ENCODE assay signal across 8 mouse cellular contexts in genomic region chr2:180589123-180589831, GRCm38 (mm10). TPM values are rescaled to one million over a fixed set of nuclear protein-coding genes. Genes with fewer than 3 reads are reported as not detected.
DNase-seq lines count a peak whose midpoint lies in the region; ATAC-seq lines count a peak whose summit lies in the region.

TSS of gene Ogfr (plus strand) at chr2:180589245.

- H3K27me3 ChIP-seq in hindbrain, embryonic 13.5 days, result no peaks in the 10 kb centered on the region

- peak within 1 kb of the TSS; percentile 87 for H3K4me3 ChIP-seq in hindbrain, embryonic 13.5 days

- under 1% methylated on average over 63 of the region's 67 CpGs for WGBS in hindbrain, embryonic 13.5 days

- DNase-seq in NIH3T3 (ENCODE audit: low read depth), result peak; percentile 91
- peak; percentile 89 to 90 for DNase-seq in cerebellum, postnatal 14 days
- peak; percentile 63 to 67 for DNase-seq in frontal cortex, postnatal 25 days (ENCODE audit: low spot score in 2 of 2)
- DNase-seq in layer of hippocampus, postnatal 14 days (ENCODE audit: low spot score in 2 of 2), result peak; percentile 81 to 85
- peak; percentile 88 for DNase-seq in lung, postnatal 10 days
- DNase-seq in ovary, postnatal 14 days (ENCODE audit: low spot score), result peak; percentile 75
- DNase-seq in thymus, postnatal 10 days (ENCODE audit: low spot score in 2 of 2), result peak; percentile 79 to 86

- H3K36me3 ChIP-seq in hindbrain, embryonic 13.5 days, result peaks cover 59% of the 10 kb centered on the region

- peak within 1 kb of the TSS; percentile 81 for H3K4me2 ChIP-seq in hindbrain, embryonic 13.5 days

- no peaks in the 10 kb centered on the region for H3K9me3 ChIP-seq in hindbrain, embryonic 13.5 days

- H3K4me1 ChIP-seq in hindbrain, embryonic 13.5 days (replicated peaks), result peaks cover 36% of the 10 kb centered on the region

- H3K27ac ChIP-seq in hindbrain, embryonic 13.5 days, result peak within 1 kb of the TSS; percentile 96

- ATAC-seq in hindbrain, embryonic 13.5 days (ENCODE audit: low FRiP score), result peak; percentile 91

- H3K9ac ChIP-seq in hindbrain, embryonic 13.5 days, result peak within 1 kb of the TSS; percentile 97

RNA-seq across cellular contexts. Expression of gene Ogfr, which starts in this region (rescaled TPM):
- polyA plus RNA-seq in hindbrain, embryonic 13.5 days (2015; fragmentation: Nextera tagmentation; extraction: Ambion mirVana), result 85.8 and 86.2 TPM in 2 replicates
- 10 to 100 TPM; 63.3 to 65.1 TPM for total RNA-seq in layer of hippocampus, postnatal 14 days (2021)

Comparison
In these comparisons a context has a peak if more than half of its experiments do, and no peak if none do; other contexts are left out.
1. Peak in every context shown above with its lines: DNase-seq, ATAC-seq, H3K4me3 ChIP-seq and H3K27ac ChIP-seq.